Mouse (Mus musculus) embryonic facial prominence, embryonic 14.5 days (tissue): ENCODE results near the gene Gm13199. TPM values are rescaled to one million over a fixed set of nuclear protein-coding genes. Genes with fewer than 3 reads are reported as not detected.
A peak's percentile ranks its signal among the peaks of the same experiment; 100 is the strongest.

Experiments
- ATAC-seq: fragments of 200-750 bp; cut with Nextera tagmentation; 2 replicates; pipeline ENCODE4 v1.8.0; 2017; ENCODE audit warnings: low read depth, moderate number of reproducible peaks, moderate TSS enrichment
- DNase-seq: peaks from one replicate; pipeline ENCODE4 v3.0.0-alpha.2; 2015; ENCODE audit warnings: low spot score
- H3K27ac ChIP-seq: fragments of 300-500 bp; sonication (generic); replicated peaks from 2 replicates; pipeline ENCODE4 v1.5.1; 2014; ENCODE audit warnings: low read depth, mild to moderate bottlenecking, low read length, moderate library complexity
- H3K27me3 ChIP-seq: fragments of 300-500 bp; sonication (generic); replicated peaks from 2 replicates; pipeline ENCODE4 v1.6.1; 2014; ENCODE audit warnings: low read length; ENCODE audit not compliant: control insufficient read depth, insufficient read depth
- H3K36me3 ChIP-seq: fragments of 300-500 bp; sonication (generic); 2 replicates; pipeline ENCODE4 v1.6.1; 2014; ENCODE audit warnings: low read length, mixed read lengths; ENCODE audit not compliant: control insufficient read depth, insufficient read depth
- H3K4me1 ChIP-seq: fragments of 300-500 bp; sonication (generic); 2 replicates; pipeline ENCODE4 v1.6.1; 2014; ENCODE audit warnings: antibody characterized with exemption, low read length; ENCODE audit not compliant: control insufficient read depth, insufficient read depth
- H3K4me2 ChIP-seq: fragments of 300-500 bp; sonication (generic); 2 replicates; pipeline ENCODE4 v1.6.1; 2014; ENCODE audit warnings: low read depth, mild to moderate bottlenecking, low read length, moderate library complexity, mixed read lengths
- H3K4me3 ChIP-seq: fragments of 300-500 bp; sonication (generic); 2 replicates; pipeline ENCODE4 v1.5.1; 2014; ENCODE audit warnings: low read depth, mild to moderate bottlenecking, low read length
- H3K9ac ChIP-seq: fragments of 300-500 bp; sonication (generic); 2 replicates; pipeline ENCODE4 v1.6.1; 2014; ENCODE audit warnings: low read depth, mild to moderate bottlenecking, low read length, moderate library complexity, mixed read lengths
- H3K9me3 ChIP-seq: fragments of 300-500 bp; sonication (generic); 2 replicates; pipeline ENCODE4 v1.6.1; 2016; ENCODE audit warnings: low read length; ENCODE audit not compliant: control insufficient read depth
- WGBS: fragments of 180-500 bp; shearing (Covaris S2); extraction: QIAGEN DNeasy Blood & Tissue Kit; methylation state at CpG from one replicate; pipeline ENCODE4 v1.1.7; 2014; 5-methylcytosine and 5-hydroxymethylcytosine counted together
- polyA plus RNA-seq: library from polyadenylated mRNA; unstranded; fragments of >200 nt; fragmentation: Nextera tagmentation; extraction: Ambion mirVana; gene quantifications from 2 replicates; pipeline ENCODE4 v1.2.1, GENCODE M21; 2014

The Gm13199 gene
- polyA plus RNA-seq, 1 experiment from 2014 or later, result 1.5 TPM

DNA sequence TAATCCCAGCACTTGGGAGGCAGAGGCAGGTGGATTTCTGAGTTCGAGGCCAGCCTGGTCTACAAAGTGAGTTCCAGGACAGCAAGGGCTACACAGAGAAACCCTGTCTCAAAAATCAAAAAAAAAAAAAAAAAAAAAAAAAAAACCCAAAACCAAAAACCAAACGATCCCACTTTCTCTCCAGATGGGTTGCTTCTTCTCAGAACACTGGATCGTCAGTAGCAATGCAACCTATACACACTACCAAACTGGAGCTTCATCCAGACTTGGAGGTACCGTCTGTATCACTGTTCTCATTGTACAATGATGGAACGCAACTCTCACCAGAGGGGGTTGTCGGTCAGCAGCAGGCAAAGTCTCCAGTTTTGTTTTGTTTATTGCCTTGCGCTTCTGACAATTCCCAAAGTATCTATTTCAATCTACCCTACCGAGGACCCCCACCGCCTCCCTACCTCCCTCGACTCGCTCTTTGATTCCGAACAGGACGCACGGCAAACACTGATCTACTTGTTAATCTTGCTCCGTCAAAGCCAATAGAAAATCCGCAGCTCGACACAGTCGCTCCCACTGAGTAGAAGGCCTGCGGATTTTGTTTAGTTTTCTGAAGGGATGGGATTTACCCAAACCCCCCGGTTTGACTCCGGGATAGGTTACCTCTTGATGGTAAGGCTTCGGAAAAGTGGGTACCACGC is 18.4 kb downstream of the Gm13199 start:
- Histone ChIP-seq H3K4me1 (peaks cover 12% of the 10 kb centered on the region), H3K36me3 (peaks cover 38% of the 10 kb centered on the region), H3K27ac (peak overlapping the region; percentile 88), H3K9ac (peak overlapping the region; percentile 89), H3K27me3 (no peaks in the 10 kb centered on the region), H3K4me2 (peak overlapping the region; percentile 74), H3K9me3 (no peaks in the 10 kb centered on the region), H3K4me3 (peak overlapping the region; percentile 77)
- DNase-seq, result no peak
- peak; percentile 19; the same call in 1 of the 2 replicates for ATAC-seq
- 4% methylated on average over 23 of the region's 23 CpGs for WGBS

GRCm38 (mm10) chr2:5840815-5841214 is 21.9 kb downstream of the Gm13199 start:
- H3K4me3 ChIP-seq, result no peak overlapping the region
- no peaks in the 10 kb centered on the region for H3K27me3 ChIP-seq
- no peak overlapping the region for H3K27ac ChIP-seq
- WGBS, result 96% methylated on average over 11 of the region's 11 CpGs
- no peak for ATAC-seq
- no peak overlapping the region for H3K9ac ChIP-seq
- H3K36me3 ChIP-seq, result peaks cover 54% of the 10 kb centered on the region
- H3K4me2 ChIP-seq, result no peak overlapping the region
- H3K4me1 ChIP-seq, result peaks cover 3% of the 10 kb centered on the region
- H3K9me3 ChIP-seq, result no peaks in the 10 kb centered on the region
- no peak for DNase-seq

GRCm38 (mm10) chr2:5825265-5825913 is 37.3 kb downstream of the Gm13199 start:
- WGBS, result 95% methylated on average over 5 of the region's 5 CpGs
- H3K27ac ChIP-seq, result no peak overlapping the region
- DNase-seq (no peak), ATAC-seq (no peak)
- H3K4me2 ChIP-seq, result no peak overlapping the region
- peaks cover 59% of the 10 kb centered on the region for H3K36me3 ChIP-seq
- no peak overlapping the region for H3K9ac ChIP-seq
- H3K27me3 ChIP-seq, result no peaks in the 10 kb centered on the region
- no peaks in the 10 kb centered on the region for H3K4me1 ChIP-seq
- H3K9me3 ChIP-seq, result no peaks in the 10 kb centered on the region
- H3K4me3 ChIP-seq, result no peak overlapping the region

- Histone ChIP-seq H3K4me1 (no peaks in the 10 kb centered on the region), H3K36me3 (peaks cover 65% of the 10 kb centered on the region), H3K9me3 (no peaks in the 10 kb centered on the region), H3K9ac (no peak overlapping the region), H3K27me3 (no peaks in the 10 kb centered on the region), H3K4me3 (no peak overlapping the region), H3K4me2 (no peak overlapping the region), H3K27ac (no peak overlapping the region)
- no peak for ATAC-seq
- 88% methylated on average over 5 of the region's 5 CpGs for WGBS
- DNase-seq, result no peak
Observed at GRCm38 (mm10) chr2:5824685-5825084, 38.0 kb downstream of the Gm13199 start.

DNA sequence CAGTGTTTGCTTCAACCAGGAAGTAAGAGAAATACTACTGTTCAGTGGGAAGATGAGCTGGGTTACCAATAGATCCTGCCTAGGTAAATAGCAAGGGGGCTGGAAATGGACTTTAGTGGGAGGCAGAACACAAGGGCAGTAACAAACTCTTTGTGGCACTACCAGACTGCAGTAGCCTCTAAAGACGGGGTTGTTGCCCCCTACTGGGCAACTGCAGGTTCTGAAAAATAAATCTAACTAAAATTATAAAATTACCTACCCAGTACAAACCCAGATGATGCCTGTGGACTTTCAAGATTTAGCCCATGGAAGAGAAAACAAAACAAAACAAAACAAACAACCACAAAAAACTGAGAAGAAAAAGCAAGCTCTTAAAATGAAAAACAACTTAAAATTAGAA is 38.5 kb downstream of the Gm13199 start:
- no peak overlapping the region for H3K27ac ChIP-seq
- H3K4me3 ChIP-seq, result no peak overlapping the region
- H3K9me3 ChIP-seq, result no peaks in the 10 kb centered on the region
- ATAC-seq (no peak), DNase-seq (peak; percentile 27)
- no peaks in the 10 kb centered on the region for H3K4me1 ChIP-seq
- peaks cover 66% of the 10 kb centered on the region for H3K36me3 ChIP-seq
- 26% methylated on average over 1 of the region's 1 CpGs for WGBS
- no peaks in the 10 kb centered on the region for H3K27me3 ChIP-seq
- H3K4me2 ChIP-seq, result no peak overlapping the region
- no peak overlapping the region for H3K9ac ChIP-seq

- WGBS, result 93% methylated on average over 6 of the region's 6 CpGs
- Histone ChIP-seq H3K27me3 (no peaks in the 10 kb centered on the region), H3K27ac (no peak overlapping the region)
Observed at GRCm38 (mm10) chr2:5822449-5822848, 40.3 kb downstream of the Gm13199 start.

DNA sequence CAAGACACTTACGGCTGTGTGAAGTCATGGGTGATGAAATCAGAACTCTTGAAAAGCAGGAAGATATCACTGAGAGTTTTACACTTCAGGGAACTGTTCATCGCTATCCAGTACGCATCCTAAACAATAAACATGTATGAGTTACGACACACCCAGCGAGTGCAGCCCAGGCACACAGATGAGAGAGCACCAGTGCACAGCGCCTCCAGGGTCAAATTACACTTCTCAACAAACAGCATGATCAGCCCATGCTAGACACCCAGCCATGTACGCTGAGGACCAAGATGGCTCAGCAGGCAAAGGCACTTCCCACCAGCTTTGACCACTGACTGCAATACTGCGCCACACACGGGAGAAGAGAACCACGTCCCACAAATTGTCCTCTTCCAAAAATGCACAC is 41.5 kb downstream of the Gm13199 start:
- Histone ChIP-seq H3K36me3 (peaks cover 78% of the 10 kb centered on the region), H3K9ac (no peak overlapping the region), H3K27ac (no peak overlapping the region), H3K4me3 (no peak overlapping the region), H3K4me1 (no peaks in the 10 kb centered on the region), H3K9me3 (no peaks in the 10 kb centered on the region), H3K27me3 (no peaks in the 10 kb centered on the region), H3K4me2 (no peak overlapping the region)
- DNase-seq (no peak), ATAC-seq (no peak)
- WGBS, result 88% methylated on average over 10 of the region's 10 CpGs

More at GRCm38 (mm10) chr2:5822449-5822848, 40.3 kb downstream of the Gm13199 start:
- no peak overlapping the region for H3K4me3 ChIP-seq
- no peak for DNase-seq
- peaks cover 78% of the 10 kb centered on the region for H3K36me3 ChIP-seq
- no peak overlapping the region for H3K9ac ChIP-seq
- ATAC-seq, result no peak
- no peak overlapping the region for H3K4me2 ChIP-seq
- H3K9me3 ChIP-seq, result no peaks in the 10 kb centered on the region
- no peaks in the 10 kb centered on the region for H3K4me1 ChIP-seq
